Comparison of ENCODE assay signal across 10 mouse cellular contexts in genomic region chr2:10755375-10755774, GRCm38 (mm10).
DNase-seq lines count a peak whose midpoint lies in the region; ATAC-seq lines count a peak whose summit lies in the region.
"Had no signal": no experiment of that assay in that cellular context is flagged by ENCODE, and none has a peak within 500 bp of the region (broad histone marks: within the 10 kb centered on the region; RNA-seq: fewer than 3 reads in every experiment).

No protein-coding gene starts in this region.

- peaks cover 8% of the 10 kb centered on the region for H3K4me1 ChIP-seq in forebrain, embryonic 15.5 days
- no peaks in the 10 kb centered on the region for H3K4me1 ChIP-seq in forebrain, embryonic 11.5 days (replicated peaks; ENCODE audit: control insufficient read depth, insufficient read depth, low read length)
- H3K4me1 ChIP-seq: megakaryocyte, embryonic 14.5 days had no signal

- DNase-seq in forebrain, embryonic 11.5 days (ENCODE audit: low spot score): no peak
- peak; percentile 35 for DNase-seq in layer of hippocampus, adult 11-12 months (ENCODE audit: low spot score)
- DNase-seq in layer of hippocampus, postnatal 25 days (ENCODE audit: extremely low spot score in 1 of 2, low spot score in 1 of 2): no peak
- DNase-seq in layer of hippocampus, postnatal 14 days (ENCODE audit: low spot score in 2 of 2): peak; percentile 36 to 62
- peak; percentile 12 for DNase-seq in lung, postnatal 25 days (ENCODE audit: low spot score)
- DNase-seq: cerebellum, adult 11-12 months had no signal

- no peaks in the 10 kb centered on the region for H3K36me3 ChIP-seq in forebrain, embryonic 15.5 days
- no peaks in the 10 kb centered on the region for H3K36me3 ChIP-seq in forebrain, embryonic 11.5 days (ENCODE audit: control insufficient read depth, insufficient read depth, low read length)

- H3K9ac ChIP-seq in forebrain, embryonic 15.5 days (replicated peaks): no peak overlapping the region
- no peak overlapping the region for H3K9ac ChIP-seq in forebrain, embryonic 11.5 days (ENCODE audit: low read length)

- ATAC-seq in forebrain, embryonic 15.5 days (replicated peaks): peak; percentile 43; the same call in 1 of the 2 replicates
- no peak for ATAC-seq in forebrain, embryonic 11.5 days (replicated peaks; ENCODE audit: low FRiP score)
- ATAC-seq in inflammation-experienced regulatory T-cells, adult 6 months: no peak
- no peak for ATAC-seq in activated CD4-positive, CD25-positive, alpha-beta regulatory T cell, adult 4 months

- H3K4me2 ChIP-seq in forebrain, embryonic 15.5 days (replicated peaks): no peak overlapping the region
- H3K4me2 ChIP-seq in forebrain, embryonic 11.5 days (ENCODE audit: low read depth, low read length, severe bottlenecking): no peak overlapping the region

- H3K4me3 ChIP-seq in forebrain, embryonic 15.5 days: no peak overlapping the region
- H3K4me3 ChIP-seq in forebrain, embryonic 11.5 days (ENCODE audit: low read depth, low read length): no peak overlapping the region
- H3K4me3 ChIP-seq: megakaryocyte, embryonic 14.5 days had no signal

- H3K9me3 ChIP-seq in forebrain, embryonic 15.5 days: no peaks in the 10 kb centered on the region
- H3K9me3 ChIP-seq in forebrain, embryonic 11.5 days (ENCODE audit: control insufficient read depth, low read length): no peaks in the 10 kb centered on the region
- H3K9me3 ChIP-seq: megakaryocyte, embryonic 14.5 days had no signal

- WGBS in forebrain, embryonic 15.5 days: 39% methylated on average over 3 of the region's 3 CpGs
- WGBS in forebrain, embryonic 11.5 days: 67% methylated on average over 3 of the region's 3 CpGs

- no peak overlapping the region for H3K27ac ChIP-seq in forebrain, embryonic 15.5 days (replicated peaks)
- no peak overlapping the region for H3K27ac ChIP-seq in forebrain, embryonic 11.5 days (ENCODE audit: low read depth, low read length)

- no peaks in the 10 kb centered on the region for H3K27me3 ChIP-seq in forebrain, embryonic 15.5 days
- H3K27me3 ChIP-seq in forebrain, embryonic 11.5 days (ENCODE audit: control insufficient read depth, insufficient read depth, low read length): no peaks in the 10 kb centered on the region
- H3K27me3 ChIP-seq: megakaryocyte, embryonic 14.5 days had no signal

Comparison
In these comparisons a context has a peak if more than half of its experiments do, and no peak if none do; other contexts are left out.
1. DNase-seq: peak in layer of hippocampus, adult 11-12 months (single experiment), layer of hippocampus, postnatal 14 days (2 of 2) and lung, postnatal 25 days (single experiment); none in forebrain, embryonic 11.5 days (single experiment) and layer of hippocampus, postnatal 25 days (0 of 2).